Mouse (Mus musculus): ENCODE results near the gene Myh11.
"Not testable (repeated sequence)": the region's sequence is repeated elsewhere in the genome, so short reads cannot be mapped to it uniquely, and the experiment has no call there.

- TF ChIP-seq POLR2A (IDR thresholded peaks at IDR 0.05; ENCODE audit: extremely low read depth, insufficient read depth, low read length); CTCF (IDR thresholded peaks at IDR 0.05; ENCODE audit: low read depth, low read length): not testable (repeated sequence)
Measured at GRCm38 (mm10) chr16:14155638-14156037, 135.5 kb downstream of the Myh11 start.
